Mouse (Mus musculus): ENCODE measurements around the gene Tyrobp.

DNA sequence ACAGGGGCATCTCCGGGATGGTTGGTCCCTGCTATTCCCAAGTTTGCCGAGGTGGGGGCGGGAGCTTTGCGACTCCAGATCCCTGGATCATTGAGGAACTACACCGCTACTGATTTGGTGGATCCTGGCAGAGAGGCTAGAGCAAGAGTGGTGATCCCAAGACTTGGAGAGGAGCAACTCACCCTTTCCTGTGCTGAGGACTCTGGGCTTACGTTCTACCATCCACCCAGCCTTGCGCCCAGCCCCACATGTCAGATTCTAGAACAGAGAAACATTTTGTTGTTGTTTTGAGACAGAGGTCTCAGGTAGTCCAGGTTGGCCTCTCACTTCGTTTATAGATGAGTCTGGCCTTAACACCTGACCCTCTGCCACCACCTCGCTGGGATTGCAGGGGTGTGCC, 9.0 kb downstream of the Tyrobp start:
- TF ChIP-seq CTCF (IDR thresholded peaks at IDR 0.05; ENCODE audit: insufficient read depth, low read length) (no peak), POLR2A (IDR thresholded peaks at IDR 0.05; ENCODE audit: borderline replicate concordance, extremely low read depth, low read depth, low read length) (no peak)

All from lung, adult 2 months (tissue).